Mouse (Mus musculus) kidney, adult 2 months (tissue): ENCODE data around the gene Trove2.

Experiments
- CTCF ChIP-seq: fragments of 200-500 bp; conservative IDR thresholded peaks from 2 replicates; pipeline ENCODE4 v1.5.1; 2011; ENCODE audit warnings: low read depth, mild to moderate bottlenecking, control low read depth, low read length, moderate library complexity, mixed read lengths; ENCODE audit not compliant: insufficient read depth, insufficient read length
- POLR2A ChIP-seq: fragments of 200-500 bp; IDR thresholded peaks from one replicate; pipeline ENCODE4 v1.6.1; 2011; ENCODE audit warnings: low read depth, low read length, control low read depth

DNA sequence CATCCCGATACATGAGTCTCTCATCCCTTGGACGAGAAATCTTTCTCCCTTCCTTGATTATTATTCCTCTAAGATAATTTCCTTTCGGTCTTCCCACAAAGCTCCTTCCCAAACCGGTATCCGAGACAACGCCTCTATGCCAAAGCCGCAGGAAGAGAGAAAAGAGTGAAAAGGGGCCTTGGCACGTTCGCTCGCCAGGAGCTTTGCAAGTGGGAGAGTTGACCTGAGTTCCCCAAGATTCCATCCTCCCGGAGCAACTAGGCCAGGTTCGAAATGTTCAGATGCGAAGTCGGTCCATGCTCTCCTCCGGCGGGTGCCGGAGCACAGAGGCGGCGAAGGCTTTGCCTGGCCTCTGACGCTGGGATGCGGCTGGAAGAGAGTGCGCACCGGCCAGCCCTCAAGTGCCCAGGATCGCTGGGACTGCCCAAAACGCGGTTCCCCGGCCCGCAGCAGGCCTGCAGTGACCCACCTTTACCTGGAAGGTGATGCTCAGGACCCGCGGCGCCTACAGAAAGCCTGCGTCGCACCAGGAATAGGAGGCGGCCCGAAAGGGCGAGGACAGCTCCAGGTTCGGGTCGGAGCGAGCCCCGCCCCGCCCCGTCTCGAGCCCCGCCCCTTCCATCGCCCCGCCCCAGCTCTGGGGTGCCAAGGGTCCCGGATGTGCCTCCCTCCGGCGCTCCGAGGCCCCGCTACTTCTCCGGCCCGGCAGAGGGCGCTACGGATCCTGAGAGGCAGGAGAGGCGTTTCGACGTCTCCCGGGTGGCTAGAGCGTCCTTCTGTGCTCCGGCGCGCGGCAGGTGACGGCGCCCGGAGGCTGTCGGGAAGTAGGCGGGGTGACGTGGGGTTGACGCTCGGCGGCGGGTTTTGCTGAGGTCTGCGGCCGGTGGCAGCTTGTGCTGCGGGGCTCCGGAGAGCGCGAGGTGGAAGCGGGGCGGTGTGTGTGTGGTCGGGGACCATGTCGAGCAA, at the start of gene Trove2, which contains the start of gene Uchl5:
- TF ChIP-seq CTCF (peak; percentile 82), POLR2A (peak; percentile 9)
